ENCODE assay signal across 8 mouse cellular contexts in genomic region chr17:26414523-26415354, GRCm38 (mm10). TPM values are rescaled to one million over a fixed set of nuclear protein-coding genes. Genes with fewer than 3 reads are reported as not detected.
DNase-seq lines count a peak whose midpoint lies in the region; ATAC-seq lines count a peak whose summit lies in the region.

TSS of gene Neurl1b (plus strand) at chr17:26414829.

- H3K4me2 ChIP-seq in intestine, embryonic 14.5 days (ENCODE audit: low read length), result peak within 1 kb of the TSS; percentile 96
- peak within 1 kb of the TSS; percentile 98 for H3K4me2 ChIP-seq in limb, embryonic 12.5 days
- peak within 1 kb of the TSS; percentile 92 for H3K4me2 ChIP-seq in midbrain, embryonic 12.5 days (replicated peaks)
- peak within 1 kb of the TSS; percentile 95 for H3K4me2 ChIP-seq in stomach, embryonic 16.5 days (ENCODE audit: low read depth, low read length)

- H3K4me1 ChIP-seq in intestine, embryonic 14.5 days (replicated peaks; ENCODE audit: control insufficient read depth, insufficient read depth, low read length), result peaks cover 11% of the 10 kb centered on the region
- H3K4me1 ChIP-seq in limb, embryonic 12.5 days (replicated peaks), result peaks cover 19% of the 10 kb centered on the region
- peaks cover 15% of the 10 kb centered on the region for H3K4me1 ChIP-seq in midbrain, embryonic 12.5 days
- peaks cover 9% of the 10 kb centered on the region; the same call in 1 of the 2 replicates for H3K4me1 ChIP-seq in stomach, embryonic 16.5 days (ENCODE audit: control insufficient read depth, insufficient read depth, low read length)

- peak; percentile 67 for ATAC-seq in intestine, embryonic 14.5 days (replicated peaks; ENCODE audit: low FRiP score, low TSS enrichment, low read depth)
- peak; percentile 27; the same call in 1 of the 2 replicates for ATAC-seq in limb, embryonic 12.5 days (ENCODE audit: insufficient number of reproducible peaks, insufficient read depth, low FRiP score, low TSS enrichment, low read depth)
- ATAC-seq in midbrain, embryonic 12.5 days (ENCODE audit: low FRiP score, low read depth), result peak; percentile 56
- ATAC-seq in stomach, embryonic 16.5 days (ENCODE audit: insufficient read depth, low FRiP score), result peak; percentile 67

- DNase-seq in ovary, postnatal 14 days (ENCODE audit: low spot score), result peak; percentile 43
- DNase-seq in ovary, adult 18-20 months (ENCODE audit: low spot score), result no peak
- peak; percentile 67 to 73 for DNase-seq in cerebellum, postnatal 14 days
- DNase-seq in gastrocnemius, postnatal 14 days, result peak; percentile 59
- DNase-seq in intestine, embryonic 14.5 days (ENCODE audit: low spot score), result peak; percentile 80

- peak within 1 kb of the TSS; percentile 79 for H3K4me3 ChIP-seq in intestine, embryonic 14.5 days (ENCODE audit: low read depth, low read length)
- peak within 1 kb of the TSS; percentile 73 for H3K4me3 ChIP-seq in limb, embryonic 12.5 days (replicated peaks)
- peak within 1 kb of the TSS; percentile 71 for H3K4me3 ChIP-seq in midbrain, embryonic 12.5 days
- peak within 1 kb of the TSS; percentile 85 for H3K4me3 ChIP-seq in stomach, embryonic 16.5 days (replicated peaks; ENCODE audit: low read length)

- WGBS in intestine, embryonic 14.5 days, result under 1% methylated on average over 64 of the region's 105 CpGs
- WGBS in limb, embryonic 12.5 days, result under 1% methylated on average over 101 of the region's 105 CpGs
- under 1% methylated on average over 95 of the region's 105 CpGs for WGBS in midbrain, embryonic 12.5 days
- under 1% methylated on average over 93 of the region's 105 CpGs for WGBS in stomach, embryonic 16.5 days

- peak within 1 kb of the TSS; percentile 77 for H3K9ac ChIP-seq in intestine, embryonic 14.5 days (ENCODE audit: low read length)
- H3K9ac ChIP-seq in limb, embryonic 12.5 days (replicated peaks), result peak within 1 kb of the TSS; percentile 67
- H3K9ac ChIP-seq in midbrain, embryonic 12.5 days (replicated peaks), result peak within 1 kb of the TSS; percentile 72
- H3K9ac ChIP-seq in stomach, embryonic 16.5 days (ENCODE audit: low read length), result peak within 1 kb of the TSS; percentile 91

- H3K36me3 ChIP-seq in intestine, embryonic 14.5 days (ENCODE audit: control insufficient read depth, insufficient read depth, low read length), result no peaks in the 10 kb centered on the region
- H3K36me3 ChIP-seq in limb, embryonic 12.5 days, result no peaks in the 10 kb centered on the region
- H3K36me3 ChIP-seq in midbrain, embryonic 12.5 days, result no peaks in the 10 kb centered on the region
- H3K36me3 ChIP-seq in stomach, embryonic 16.5 days (ENCODE audit: control insufficient read depth, insufficient read depth, low read length), result no peaks in the 10 kb centered on the region

- no peaks in the 10 kb centered on the region for H3K9me3 ChIP-seq in intestine, embryonic 14.5 days (ENCODE audit: control insufficient read depth, low read length)
- H3K9me3 ChIP-seq in limb, embryonic 12.5 days, result no peaks in the 10 kb centered on the region
- H3K9me3 ChIP-seq in midbrain, embryonic 12.5 days, result no peaks in the 10 kb centered on the region
- no peaks in the 10 kb centered on the region for H3K9me3 ChIP-seq in stomach, embryonic 16.5 days (replicated peaks; ENCODE audit: control insufficient read depth, low read length)

- no peaks in the 10 kb centered on the region for H3K27me3 ChIP-seq in intestine, embryonic 14.5 days (replicated peaks; ENCODE audit: control insufficient read depth, insufficient read depth, low read length)
- H3K27me3 ChIP-seq in limb, embryonic 12.5 days, result peaks cover 78% of the 10 kb centered on the region
- peaks cover 70% of the 10 kb centered on the region for H3K27me3 ChIP-seq in midbrain, embryonic 12.5 days
- H3K27me3 ChIP-seq in stomach, embryonic 16.5 days (ENCODE audit: control insufficient read depth, insufficient read depth, low read length), result no peaks in the 10 kb centered on the region; the same call in 1 of the 2 replicates

- intact Hi-C loops in gastrocnemius, postnatal 14 days (cut with DNase I; ENCODE audit: low total_unique reads), result loop anchor here (5.0 kb wide), 1 partner anchor 97 kb away; no protein-coding TSS in a partner anchor

- peak within 1 kb of the TSS; percentile 71 for H3K27ac ChIP-seq in intestine, embryonic 14.5 days (ENCODE audit: low read depth)
- no peak within 1 kb of the TSS for H3K27ac ChIP-seq in limb, embryonic 12.5 days
- no peak within 1 kb of the TSS for H3K27ac ChIP-seq in midbrain, embryonic 12.5 days (replicated peaks)
- peak within 1 kb of the TSS; percentile 70 for H3K27ac ChIP-seq in stomach, embryonic 16.5 days (ENCODE audit: low read length)

RNA-seq across cellular contexts. Expression of gene Neurl1b, which starts in this region (rescaled TPM):
- total RNA-seq in gastrocnemius, postnatal 14 days (2021), result 1 to 10 TPM; 8.4 TPM
- polyA plus RNA-seq in intestine, embryonic 14.5 days (2014; fragmentation: Nextera tagmentation; extraction: Ambion mirVana), result 2.3 and 3.1 TPM in 2 replicates
- polyA plus RNA-seq in limb, embryonic 12.5 days (2016; fragmentation: Nextera tagmentation; extraction: Ambion mirVana), result 0.40 and 0.59 TPM in 2 replicates
- polyA plus RNA-seq in midbrain, embryonic 12.5 days (2016; fragmentation: Nextera tagmentation; extraction: Ambion mirVana), result 0.43 and 0.50 TPM in 2 replicates
- polyA plus RNA-seq in stomach, embryonic 16.5 days (2015; fragmentation: Nextera tagmentation; extraction: Ambion mirVana), result 2.3 and 2.9 TPM in 2 replicates

Comparison
In these comparisons a context has a peak if more than half of its experiments do, and no peak if none do; other contexts are left out.
1. Peak in ATAC-seq, H3K4me3 ChIP-seq, H3K9ac ChIP-seq and H3K4me2 ChIP-seq in limb, embryonic 12.5 days; RNA of the gene not detected or under 1 TPM.
2. Peak in ATAC-seq, H3K4me3 ChIP-seq, H3K9ac ChIP-seq and H3K4me2 ChIP-seq in midbrain, embryonic 12.5 days; RNA of the gene not detected or under 1 TPM.
3. H3K27ac ChIP-seq: peak in intestine, embryonic 14.5 days (single experiment) and stomach, embryonic 16.5 days (single experiment); none in limb, embryonic 12.5 days (single experiment) and midbrain, embryonic 12.5 days (single experiment).
4. Peak in every context shown above with its lines, with median percentiles within 50 percentile points of each other: ATAC-seq, H3K4me2 ChIP-seq, H3K4me3 ChIP-seq and H3K9ac ChIP-seq.